ENCODE assay signal across 8 mouse cellular contexts in the genomic region with DNA sequence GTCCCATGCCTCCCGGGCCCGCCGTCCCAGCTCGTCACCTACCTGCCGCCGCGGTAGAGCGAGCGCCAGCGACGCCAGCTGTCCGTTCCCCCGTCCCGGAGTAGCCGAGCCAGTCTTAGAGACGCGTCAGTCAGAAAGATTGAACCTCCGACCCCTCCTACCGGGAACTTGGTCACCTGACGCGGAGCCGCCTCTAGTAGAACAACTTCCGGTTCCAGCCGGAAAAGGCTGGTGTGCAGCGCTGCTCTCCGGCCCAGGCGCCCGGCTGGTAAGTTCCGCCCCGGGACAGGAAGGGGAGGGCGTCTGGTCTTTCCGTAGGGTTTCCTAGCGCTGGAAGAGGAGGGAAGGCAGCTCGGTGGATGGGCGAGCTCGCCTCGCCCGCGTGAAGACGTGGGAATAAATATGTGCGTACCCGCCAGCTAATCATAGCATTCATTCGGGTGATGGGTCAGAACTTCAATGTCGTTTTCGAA. TPM values are rescaled to one million over a fixed set of nuclear protein-coding genes. Genes with fewer than 3 reads are reported as not detected.
DNase-seq lines count a peak whose midpoint lies in the region; ATAC-seq and TF ChIP-seq lines count a peak whose summit lies in the region.

Gene Rnf185, minus strand, starts transcription at position 197 of the 473 bp plus-strand sequence.

- TF ChIP-seq EP300 in ES-Bruce4 (IDR thresholded peaks at IDR 0.05; ENCODE audit: insufficient read depth, low read depth, low read length): 0 out of 2 replicates have a peak, but pooled peaks have one; percentile 6
- peak; percentile 68; the same call in 1 of the 2 replicates for TF ChIP-seq EP300 in liver, postnatal 0 days (IDR thresholded peaks at IDR 0.05; ENCODE audit: low read depth)

- TF ChIP-seq POLR2A in ES-Bruce4 (IDR thresholded peaks at IDR 0.05; ENCODE audit: insufficient read depth, low read length): peak; percentile 39

- no peaks in the 10 kb centered on the region for H3K27me3 ChIP-seq in ES-Bruce4 (ENCODE audit: control insufficient read depth, insufficient read depth, low read length, poor library complexity, severe bottlenecking)
- H3K27me3 ChIP-seq in forebrain, embryonic 13.5 days: no peaks in the 10 kb centered on the region
- no peaks in the 10 kb centered on the region for H3K27me3 ChIP-seq in liver, postnatal 0 days (ENCODE audit: insufficient read depth, low read length)
- H3K27me3 ChIP-seq in neural tube, embryonic 14.5 days (ENCODE audit: control insufficient read depth, insufficient read depth, low read length): no peaks in the 10 kb centered on the region

- no peak for TF ChIP-seq CTCF in ES-Bruce4 (IDR thresholded peaks at IDR 0.05; ENCODE audit: low read depth, low read length)
- no peak for TF ChIP-seq CTCF in liver, postnatal 0 days (IDR thresholded peaks at IDR 0.05; ENCODE audit: low read depth)

- H3K27ac ChIP-seq in ES-Bruce4 (ENCODE audit: insufficient read depth, low read length): peak within 1 kb of the TSS; percentile 73
- peak within 1 kb of the TSS; percentile 88 for H3K27ac ChIP-seq in forebrain, embryonic 13.5 days
- peak within 1 kb of the TSS; percentile 99 for H3K27ac ChIP-seq in liver, postnatal 0 days (ENCODE audit: low read depth)
- peak within 1 kb of the TSS; percentile 91 for H3K27ac ChIP-seq in neural tube, embryonic 14.5 days (ENCODE audit: low read depth, low read length)

- H3K4me1 ChIP-seq in ES-Bruce4 (ENCODE audit: control insufficient read depth, insufficient read depth, low read length): peaks cover 2% of the 10 kb centered on the region
- H3K4me1 ChIP-seq in forebrain, embryonic 13.5 days: peaks cover 29% of the 10 kb centered on the region
- peaks cover 24% of the 10 kb centered on the region for H3K4me1 ChIP-seq in liver, postnatal 0 days (ENCODE audit: insufficient read depth)
- peaks cover 22% of the 10 kb centered on the region for H3K4me1 ChIP-seq in neural tube, embryonic 14.5 days (ENCODE audit: control insufficient read depth, insufficient read depth, low read length)

- intact Hi-C loops in heart, postnatal 10 days (cut with DNase I): loop anchor here (2.0 to 5.0 kb wide), 2 partner anchors 43 to 120 kb away; partner anchors contain the start of genes Limk2 and Pik3ip1

- no peaks in the 10 kb centered on the region for H3K36me3 ChIP-seq in ES-Bruce4 (ENCODE audit: control insufficient read depth, insufficient read depth, low read length, poor library complexity, severe bottlenecking)
- H3K36me3 ChIP-seq in forebrain, embryonic 13.5 days (ENCODE audit: poor library complexity, severe bottlenecking): peaks cover 9% of the 10 kb centered on the region; the same call in 1 of the 2 replicates
- H3K36me3 ChIP-seq in liver, postnatal 0 days (replicated peaks; ENCODE audit: insufficient read depth, low read length): no peaks in the 10 kb centered on the region
- H3K36me3 ChIP-seq in neural tube, embryonic 14.5 days (ENCODE audit: control insufficient read depth, insufficient read depth, low read length): no peaks in the 10 kb centered on the region; the same call in 1 of the 2 replicates

- H3K9ac ChIP-seq in ES-Bruce4 (ENCODE audit: low read depth, poor library complexity, severe bottlenecking): peak within 1 kb of the TSS; percentile 65
- peak within 1 kb of the TSS; percentile 93 for H3K9ac ChIP-seq in forebrain, embryonic 13.5 days
- H3K9ac ChIP-seq in liver, postnatal 0 days (replicated peaks): peak within 1 kb of the TSS; percentile 94
- peak within 1 kb of the TSS; percentile 93 for H3K9ac ChIP-seq in neural tube, embryonic 14.5 days (replicated peaks; ENCODE audit: low read depth, low read length)

- peak within 1 kb of the TSS; percentile 93 for H3K4me3 ChIP-seq in ES-Bruce4 (ENCODE audit: low read depth, low read length)
- peak within 1 kb of the TSS; percentile 88 for H3K4me3 ChIP-seq in forebrain, embryonic 13.5 days
- peak within 1 kb of the TSS; percentile 86 for H3K4me3 ChIP-seq in liver, postnatal 0 days (ENCODE audit: low read depth, low read length)
- H3K4me3 ChIP-seq in neural tube, embryonic 14.5 days (ENCODE audit: low read depth, low read length): peak within 1 kb of the TSS; percentile 88

- WGBS in forebrain, embryonic 13.5 days: under 1% methylated on average over 45 of the region's 45 CpGs
- WGBS in large intestine, adult 2 months: under 1% methylated on average over 45 of the region's 45 CpGs
- under 1% methylated on average over 45 of the region's 45 CpGs for WGBS in liver, postnatal 0 days (ENCODE audit: insufficient replicate concordance)
- under 1% methylated on average over 45 of the region's 45 CpGs for WGBS in neural tube, embryonic 14.5 days

- H3K9me3 ChIP-seq in ES-Bruce4 (replicated peaks; ENCODE audit: control insufficient read depth, insufficient read depth, low read length, poor library complexity, severe bottlenecking): no peaks in the 10 kb centered on the region
- no peaks in the 10 kb centered on the region for H3K9me3 ChIP-seq in forebrain, embryonic 13.5 days (replicated peaks)
- no peaks in the 10 kb centered on the region for H3K9me3 ChIP-seq in liver, postnatal 0 days (ENCODE audit: low read length)
- no peaks in the 10 kb centered on the region for H3K9me3 ChIP-seq in neural tube, embryonic 14.5 days (ENCODE audit: control insufficient read depth, low read length)

- peak; percentile 94 for ATAC-seq in cerebellum, adult (ENCODE audit: insufficient number of reproducible peaks, low FRiP score, low TSS enrichment)
- peak; percentile 98 for ATAC-seq in forebrain, embryonic 13.5 days
- ATAC-seq in liver, postnatal 0 days: peak; percentile 99
- peak; percentile 97 for ATAC-seq in neural tube, embryonic 14.5 days (ENCODE audit: low read depth)

- H3K4me2 ChIP-seq in forebrain, embryonic 13.5 days: peak within 1 kb of the TSS; percentile 95
- H3K4me2 ChIP-seq in liver, postnatal 0 days (ENCODE audit: low read depth, low read length): peak within 1 kb of the TSS; percentile 99
- peak within 1 kb of the TSS; percentile 75 for H3K4me2 ChIP-seq in neural tube, embryonic 14.5 days (ENCODE audit: low read depth, low read length)

- DNase-seq in heart, postnatal 10 days: peak; percentile 95
- peak; percentile 92 for DNase-seq in large intestine, adult 2 months (ENCODE audit: low read depth, low spot score)
- DNase-seq in liver, postnatal 0 days: peak; percentile 94
- DNase-seq in testis, postnatal 10 days (ENCODE audit: low spot score): peak; percentile 90

RNA-seq across cellular contexts. Expression of gene Rnf185, which starts in this region (rescaled TPM):
- polyA plus RNA-seq in ES-Bruce4 (2011; ENCODE audit: insufficient read depth, insufficient read length, low read depth, missing spikeins): 20.4 and 21.4 TPM in 2 replicates
- polyA plus RNA-seq in forebrain, embryonic 13.5 days (2015; fragmentation: Nextera tagmentation; extraction: Ambion mirVana): 40.6 and 46.2 TPM in 2 replicates
- 10 to 100 TPM; 27.9 to 28.0 TPM for total RNA-seq in heart, postnatal 10 days (2021)
- 34.3 and 34.4 TPM in 2 replicates for polyA plus RNA-seq in large intestine, adult 2 months (2012; rRNA removed)
- 9.7 and 10.3 TPM in 2 replicates for polyA plus RNA-seq in liver, postnatal 0 days (2015; fragmentation: Nextera tagmentation; extraction: Ambion mirVana)
- 45.7 and 47.1 TPM in 2 replicates for polyA plus RNA-seq in neural tube, embryonic 14.5 days (2014; fragmentation: Nextera tagmentation; extraction: Ambion mirVana)

Comparison
In these comparisons a context has a peak if more than half of its experiments do, and no peak if none do; other contexts are left out.
1. Peak in every context shown above with its lines: DNase-seq, ATAC-seq, H3K4me3 ChIP-seq and H3K27ac ChIP-seq.